In the genomic region with DNA sequence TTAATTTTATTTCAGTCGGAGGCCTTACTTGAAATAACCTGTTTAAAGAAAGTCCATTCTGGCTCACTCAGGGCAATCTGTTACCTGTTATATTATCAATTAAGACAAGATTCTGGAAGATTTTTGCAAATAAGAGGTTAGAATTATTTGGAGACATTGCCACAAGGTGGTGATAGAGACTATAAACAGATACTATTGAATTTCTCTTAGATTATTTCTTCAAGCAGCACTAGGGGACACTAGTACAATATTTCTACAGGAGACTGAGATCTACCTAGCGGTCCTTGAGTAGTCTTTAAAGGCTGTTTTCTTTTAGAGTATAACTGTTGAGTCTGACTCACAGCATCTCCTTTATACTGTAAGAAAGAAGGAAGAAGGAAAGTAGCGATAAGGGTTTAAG, we compare ENCODE assay signal across 11 mouse cellular contexts. TPM values are rescaled to one million over a fixed set of nuclear protein-coding genes. Genes with fewer than 3 reads are reported as not detected.
A peak's percentile ranks its signal among the peaks of the same experiment; 100 is the strongest.
DNase-seq lines count a peak whose midpoint lies in the region; ATAC-seq lines count a peak whose summit lies in the region.
"Had no signal": no experiment of that assay in that cellular context is flagged by ENCODE, and none has a peak within 500 bp of the region (broad histone marks: within the 10 kb centered on the region; RNA-seq: fewer than 3 reads in every experiment).

No protein-coding gene starts in this region.

- DNase-seq in forebrain, embryonic 14.5 days (ENCODE audit: low spot score), result peak; percentile 79
- no peak for DNase-seq in forebrain, embryonic 11.5 days (ENCODE audit: low spot score)
- DNase-seq in left cerebral cortex, adult 11 months (ENCODE audit: low spot score), result peak; percentile 7
- DNase-seq in left cerebral cortex, postnatal 4 days, result no peak
- peak; percentile 49 for DNase-seq in A20 (ENCODE audit: low read depth, low spot score)
- DNase-seq in c-Kit-positive CD71-positive TER-119-negative erythroid progenitor cells, embryonic 14.5 days (ENCODE audit: low read depth), result peak; percentile 15
- DNase-seq in neural tube, embryonic 10.5 days (ENCODE audit: extremely low spot score, low spot score), result no peak

- H3K9ac ChIP-seq in forebrain, embryonic 14.5 days (ENCODE audit: low read length), result no peak overlapping the region
- no peak overlapping the region for H3K9ac ChIP-seq in forebrain, embryonic 11.5 days (ENCODE audit: low read length)
- no peak overlapping the region for H3K9ac ChIP-seq in midbrain, embryonic 15.5 days
- H3K9ac ChIP-seq: intestine, embryonic 15.5 days; midbrain, embryonic 13.5 days had no signal

- H3K9me3 ChIP-seq in forebrain, embryonic 14.5 days (replicated peaks; ENCODE audit: control insufficient read depth, low read length), result no peaks in the 10 kb centered on the region
- no peaks in the 10 kb centered on the region for H3K9me3 ChIP-seq in forebrain, embryonic 11.5 days (ENCODE audit: control insufficient read depth, low read length)
- H3K9me3 ChIP-seq in midbrain, embryonic 15.5 days, result no peaks in the 10 kb centered on the region
- H3K9me3 ChIP-seq: intestine, embryonic 15.5 days; midbrain, embryonic 13.5 days had no signal

- H3K4me3 ChIP-seq in forebrain, embryonic 14.5 days (ENCODE audit: low read depth, low read length), result no peak overlapping the region
- no peak overlapping the region for H3K4me3 ChIP-seq in forebrain, embryonic 11.5 days (ENCODE audit: low read depth, low read length)
- no peak overlapping the region for H3K4me3 ChIP-seq in midbrain, embryonic 15.5 days
- H3K4me3 ChIP-seq: erythroblast, embryonic 14.5 days; intestine, embryonic 15.5 days; midbrain, embryonic 13.5 days had no signal

- H3K27ac ChIP-seq in forebrain, embryonic 14.5 days (ENCODE audit: low read depth, low read length), result no peak overlapping the region
- H3K27ac ChIP-seq in forebrain, embryonic 11.5 days (ENCODE audit: low read depth, low read length), result no peak overlapping the region
- no peak overlapping the region for H3K27ac ChIP-seq in midbrain, embryonic 15.5 days
- H3K27ac ChIP-seq: intestine, embryonic 15.5 days; midbrain, embryonic 13.5 days had no signal

- ATAC-seq in forebrain, embryonic 14.5 days, result no peak
- no peak for ATAC-seq in forebrain, embryonic 11.5 days (replicated peaks; ENCODE audit: low FRiP score)
- no peak for ATAC-seq in midbrain, embryonic 15.5 days (replicated peaks)
- ATAC-seq: intestine, embryonic 15.5 days; midbrain, embryonic 13.5 days had no signal

- intact Hi-C loops in left cerebral cortex, postnatal 4 days (cut with DNase I), result loop anchor here (10.0 kb wide), 1 partner anchor 388 kb away; no protein-coding TSS in a partner anchor

- no peak overlapping the region for H3K4me2 ChIP-seq in forebrain, embryonic 14.5 days (ENCODE audit: low read length)
- H3K4me2 ChIP-seq in forebrain, embryonic 11.5 days (ENCODE audit: low read depth, low read length, severe bottlenecking), result no peak overlapping the region
- no peak overlapping the region for H3K4me2 ChIP-seq in midbrain, embryonic 15.5 days
- H3K4me2 ChIP-seq: intestine, embryonic 15.5 days; midbrain, embryonic 13.5 days had no signal

- H3K36me3 ChIP-seq in forebrain, embryonic 14.5 days (ENCODE audit: control insufficient read depth, insufficient read depth, low read length), result no peaks in the 10 kb centered on the region
- no peaks in the 10 kb centered on the region for H3K36me3 ChIP-seq in forebrain, embryonic 11.5 days (ENCODE audit: control insufficient read depth, insufficient read depth, low read length)
- no peaks in the 10 kb centered on the region for H3K36me3 ChIP-seq in midbrain, embryonic 15.5 days (replicated peaks)
- H3K36me3 ChIP-seq: intestine, embryonic 15.5 days; midbrain, embryonic 13.5 days had no signal

- no peaks in the 10 kb centered on the region for H3K4me1 ChIP-seq in forebrain, embryonic 14.5 days (ENCODE audit: control insufficient read depth, insufficient read depth, low read length)
- no peaks in the 10 kb centered on the region for H3K4me1 ChIP-seq in forebrain, embryonic 11.5 days (replicated peaks; ENCODE audit: control insufficient read depth, insufficient read depth, low read length)
- no peaks in the 10 kb centered on the region for H3K4me1 ChIP-seq in midbrain, embryonic 15.5 days
- H3K4me1 ChIP-seq: intestine, embryonic 15.5 days; midbrain, embryonic 13.5 days had no signal

- 78% methylated on average over 3 of the region's 3 CpGs for WGBS in forebrain, embryonic 14.5 days
- 81% methylated on average over 3 of the region's 3 CpGs for WGBS in forebrain, embryonic 11.5 days
- 74% methylated on average over 3 of the region's 3 CpGs for WGBS in midbrain, embryonic 15.5 days

- H3K27me3 ChIP-seq in forebrain, embryonic 14.5 days (replicated peaks; ENCODE audit: control insufficient read depth, insufficient read depth, low read length), result no peaks in the 10 kb centered on the region
- no peaks in the 10 kb centered on the region for H3K27me3 ChIP-seq in forebrain, embryonic 11.5 days (ENCODE audit: control insufficient read depth, insufficient read depth, low read length)
- H3K27me3 ChIP-seq in midbrain, embryonic 15.5 days (replicated peaks), result no peaks in the 10 kb centered on the region
- H3K27me3 ChIP-seq: intestine, embryonic 15.5 days; midbrain, embryonic 13.5 days had no signal

RNA-seq across cellular contexts. Expression of gene Hormad2, which starts 4.3 kb away (rescaled TPM):
- 0.09 and 0.11 TPM in 2 replicates for polyA plus RNA-seq in forebrain, embryonic 14.5 days (2014; fragmentation: Nextera tagmentation; extraction: Ambion mirVana)
- polyA plus RNA-seq in forebrain, embryonic 11.5 days (2014; fragmentation: Nextera tagmentation; extraction: Ambion mirVana), result 0.25 and 0.57 TPM in 2 replicates
- not detected for total RNA-seq in left cerebral cortex, postnatal 4 days (2021)
- not detected in 2 replicates for polyA plus RNA-seq in midbrain, embryonic 15.5 days (2015; fragmentation: Nextera tagmentation; extraction: Ambion mirVana)
- polyA plus RNA-seq: erythroblast, embryonic 14.5 days; midbrain, embryonic 13.5 days had no signal

Comparison
In these comparisons a context has a peak if more than half of its experiments do, and no peak if none do; other contexts are left out.
1. DNase-seq: peak in forebrain, embryonic 14.5 days (single experiment), left cerebral cortex, adult 11 months (single experiment), A20 (single experiment) and c-Kit-positive CD71-positive TER-119-negative erythroid progenitor cells, embryonic 14.5 days (single experiment); none in forebrain, embryonic 11.5 days (single experiment), left cerebral cortex, postnatal 4 days (single experiment) and neural tube, embryonic 10.5 days (single experiment).